Mouse (Mus musculus): ENCODE measurements around the gene Slc22a4. TPM values are rescaled to one million over a fixed set of nuclear protein-coding genes. Genes with fewer than 3 reads are reported as not detected.
A peak's percentile ranks its signal among the peaks of the same experiment; 100 is the strongest.

The Slc22a4 gene
- polyA plus RNA-seq, 2 experiments = 2.7 to 5.2 TPM

DNA sequence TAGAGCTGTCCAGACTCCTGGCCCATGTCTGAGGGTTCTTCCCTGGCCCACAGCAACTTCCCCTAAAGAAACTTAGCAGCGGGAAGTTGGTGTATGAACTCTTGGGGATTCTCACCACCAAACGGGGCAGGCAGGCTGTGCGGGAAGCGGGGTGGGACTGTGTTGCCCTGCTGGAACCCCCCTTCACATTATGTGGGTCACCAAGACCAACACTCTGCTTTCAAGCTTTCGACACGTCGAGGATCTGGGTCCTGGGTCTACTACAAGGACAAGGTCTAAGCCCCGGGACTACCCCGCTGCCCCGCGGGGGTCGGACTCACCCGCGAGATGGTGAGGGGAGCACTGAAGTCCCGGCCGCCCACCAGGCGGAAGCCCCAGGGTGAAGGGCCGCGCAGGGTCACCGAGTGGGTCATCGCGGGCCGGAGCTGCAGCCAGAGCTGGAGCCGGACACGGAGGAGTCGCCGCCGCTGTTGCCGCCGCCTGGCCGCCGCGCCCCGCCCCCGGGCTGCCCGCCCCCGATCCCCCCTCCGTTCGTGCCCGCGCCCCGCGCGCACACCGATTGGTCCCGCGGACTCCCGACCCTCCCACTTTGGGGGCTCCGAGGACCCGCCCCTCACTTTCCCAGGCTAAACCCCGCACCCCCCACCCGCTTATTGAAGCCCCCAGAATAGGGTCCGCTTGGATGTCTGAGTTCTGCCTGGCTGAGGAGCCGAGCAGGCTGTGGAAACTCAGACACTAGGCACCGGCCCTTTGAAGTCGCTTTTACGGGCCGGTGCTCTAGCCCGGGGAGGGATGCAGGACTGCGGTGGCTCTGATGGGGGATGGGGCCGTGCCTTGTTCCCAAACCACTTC is 40.9 kb upstream of the Slc22a4 start, which contains the start of gene Pdlim4:
TSS of gene Pdlim4 (minus strand) at position 495 of the 852 bp plus-strand sequence.
- Histone ChIP-seq H3K9me3 (ENCODE audit: control insufficient read depth, low read length) (no peaks in the 10 kb centered on the region), H3K36me3 (ENCODE audit: control insufficient read depth, insufficient read depth, low read length) (peaks cover 13% of the 10 kb centered on the region; the same call in 1 of the 2 replicates), H3K4me1 (ENCODE audit: control insufficient read depth, insufficient read depth, low read length) (peaks cover 41% of the 10 kb centered on the region), H3K4me2 (replicated peaks; ENCODE audit: low read depth, low read length, severe bottlenecking) (peak within 1 kb of the TSS; percentile 83), H3K27ac (replicated peaks; ENCODE audit: low read depth, low read length) (peak within 1 kb of the TSS; percentile 79), H3K9ac (ENCODE audit: low read depth, low read length, severe bottlenecking) (peak within 1 kb of the TSS; percentile 78), H3K4me3 (replicated peaks; ENCODE audit: low read length) (peak within 1 kb of the TSS; percentile 78), H3K27me3 (ENCODE audit: control insufficient read depth, insufficient read depth, low read length) (no peaks in the 10 kb centered on the region)
- ATAC-seq (ENCODE audit: low FRiP score, low read depth) (peak; percentile 81), DNase-seq (ENCODE audit: low spot score) (peak; percentile 71)
- under 1% methylated on average over 39 of the region's 61 CpGs for WGBS
- no peak for TF ChIP-seq POLR2A (IDR thresholded peaks at IDR 0.05; ENCODE audit: borderline replicate concordance, extremely low read depth, insufficient read depth, insufficient read length)

DNA sequence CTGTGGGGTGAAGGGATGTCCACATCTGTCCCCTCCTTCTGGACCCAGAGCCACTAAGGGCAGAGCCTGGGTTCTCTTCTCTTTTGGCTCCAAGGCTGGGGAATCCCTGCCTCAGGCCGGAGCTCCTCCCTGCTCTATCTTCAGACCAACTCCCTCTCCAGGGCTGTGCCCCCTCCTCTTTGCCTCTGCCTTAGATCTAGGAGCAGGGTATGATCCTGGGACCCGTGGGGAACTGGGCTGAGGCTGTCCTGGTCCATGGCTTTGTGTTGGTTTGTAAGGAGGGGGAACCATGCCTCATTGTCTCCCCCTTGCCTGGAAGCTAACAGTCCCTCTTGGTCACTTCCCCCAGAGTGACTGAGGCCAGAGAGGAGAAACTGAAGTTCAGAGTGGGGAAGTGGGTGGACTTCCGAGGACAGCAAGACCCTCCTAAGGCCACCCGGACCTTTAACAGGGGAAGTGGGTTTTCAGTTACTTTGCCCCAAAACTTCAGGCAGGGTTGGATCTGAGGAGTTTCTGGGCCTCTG is 40.2 kb upstream of the Slc22a4 start:
- H3K4me1 ChIP-seq (ENCODE audit: control insufficient read depth, insufficient read depth, low read length) = peaks cover 48% of the 10 kb centered on the region
- no peak for DNase-seq (ENCODE audit: low spot score)
- ATAC-seq (ENCODE audit: low FRiP score, low read depth) = no peak

DNA sequence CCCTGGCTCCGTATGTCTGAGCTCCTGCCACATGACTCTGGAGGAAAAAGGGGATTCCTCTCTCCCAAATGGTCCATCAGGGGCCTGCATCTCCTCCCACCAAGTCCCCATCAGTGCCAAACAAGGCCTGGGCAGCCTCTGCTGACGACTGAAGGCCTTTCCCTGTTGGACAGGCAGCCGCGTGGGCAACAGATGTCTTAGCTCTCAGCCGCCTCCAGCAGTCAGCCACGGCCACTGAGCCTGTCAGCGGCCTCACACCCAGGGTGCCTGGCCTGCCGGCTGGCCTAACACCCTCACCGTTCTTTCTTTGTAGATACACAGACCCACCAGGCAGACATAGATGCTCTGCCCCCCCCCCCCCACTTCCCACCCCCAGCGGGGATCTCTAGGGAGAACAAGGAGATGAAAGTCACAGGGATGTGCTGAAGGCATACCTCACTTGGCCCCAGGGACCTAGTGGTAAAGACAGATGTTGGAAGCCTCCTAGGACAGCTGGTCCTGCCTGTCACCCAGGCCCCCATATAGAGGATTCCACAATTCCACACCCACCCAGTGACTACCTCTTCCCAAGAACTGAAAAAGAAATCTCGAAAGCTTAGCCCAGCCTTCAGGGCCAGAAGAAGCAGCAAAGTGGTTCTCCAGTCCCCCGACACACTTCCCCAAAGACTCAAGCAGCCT is 39.6 kb upstream of the Slc22a4 start:
- Histone ChIP-seq H3K27me3 (ENCODE audit: control insufficient read depth, insufficient read depth, low read length) (no peaks in the 10 kb centered on the region), H3K4me2 (replicated peaks; ENCODE audit: low read depth, low read length, severe bottlenecking) (peak overlapping the region; percentile 83), H3K4me1 (ENCODE audit: control insufficient read depth, insufficient read depth, low read length) (peaks cover 54% of the 10 kb centered on the region), H3K9ac (ENCODE audit: low read depth, low read length, severe bottlenecking) (peak overlapping the region; percentile 78), H3K36me3 (ENCODE audit: control insufficient read depth, insufficient read depth, low read length) (peaks cover 16% of the 10 kb centered on the region; the same call in 1 of the 2 replicates), H3K4me3 (replicated peaks; ENCODE audit: low read length) (peak overlapping the region; percentile 78), H3K27ac (replicated peaks; ENCODE audit: low read depth, low read length) (peak overlapping the region; percentile 79), H3K9me3 (ENCODE audit: control insufficient read depth, low read length) (no peaks in the 10 kb centered on the region)
- DNase-seq (ENCODE audit: low spot score) = peak; percentile 52
- ATAC-seq (ENCODE audit: low FRiP score, low read depth) = peak; percentile 35
- WGBS = 6% methylated on average over 12 of the region's 12 CpGs
- TF ChIP-seq POLR2A (IDR thresholded peaks at IDR 0.05; ENCODE audit: borderline replicate concordance, extremely low read depth, insufficient read depth, insufficient read length) = no peak

More for the DNA sequence above, 40.2 kb upstream of the Slc22a4 start:
- Histone ChIP-seq H3K27ac (replicated peaks; ENCODE audit: low read depth, low read length) (peak overlapping the region; percentile 79), H3K9me3 (ENCODE audit: control insufficient read depth, low read length) (no peaks in the 10 kb centered on the region), H3K4me2 (replicated peaks; ENCODE audit: low read depth, low read length, severe bottlenecking) (peak overlapping the region; percentile 83), H3K9ac (ENCODE audit: low read depth, low read length, severe bottlenecking) (peak overlapping the region; percentile 78), H3K27me3 (ENCODE audit: control insufficient read depth, insufficient read depth, low read length) (no peaks in the 10 kb centered on the region), H3K36me3 (ENCODE audit: control insufficient read depth, insufficient read depth, low read length) (peaks cover 16% of the 10 kb centered on the region; the same call in 1 of the 2 replicates), H3K4me3 (replicated peaks; ENCODE audit: low read length) (peak overlapping the region; percentile 78)
- WGBS = 7% methylated on average over 4 of the region's 4 CpGs
- TF ChIP-seq POLR2A (IDR thresholded peaks at IDR 0.05; ENCODE audit: borderline replicate concordance, extremely low read depth, insufficient read depth, insufficient read length) = no peak

DNA sequence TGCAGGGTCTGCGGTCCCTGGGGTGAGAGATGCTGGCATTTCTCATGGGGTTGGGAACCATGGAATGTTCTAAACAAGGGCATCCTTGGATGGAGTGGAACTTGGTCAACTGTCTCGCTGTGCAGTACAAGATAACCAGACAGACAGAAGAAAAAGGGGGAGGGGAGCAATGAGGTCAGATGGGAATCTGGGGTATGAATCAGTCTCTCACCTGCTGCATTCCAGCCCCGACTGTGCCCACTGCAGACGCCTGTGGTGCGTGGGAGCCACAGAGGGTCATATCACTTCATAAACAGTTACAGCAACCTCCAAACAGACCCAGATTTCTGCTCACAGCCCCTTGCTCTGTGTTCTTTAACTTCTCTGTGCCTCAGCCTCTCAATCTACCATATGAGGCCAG is 38.5 kb upstream of the Slc22a4 start:
- no peaks in the 10 kb centered on the region for H3K9me3 ChIP-seq (ENCODE audit: control insufficient read depth, low read length)
- H3K4me1 ChIP-seq (ENCODE audit: control insufficient read depth, insufficient read depth, low read length) = peaks cover 63% of the 10 kb centered on the region
- H3K4me3 ChIP-seq (replicated peaks; ENCODE audit: low read length) = no peak overlapping the region
- no peak overlapping the region for H3K27ac ChIP-seq (replicated peaks; ENCODE audit: low read depth, low read length)
- 62% methylated on average over 5 of the region's 5 CpGs for WGBS
- H3K36me3 ChIP-seq (ENCODE audit: control insufficient read depth, insufficient read depth, low read length) = peaks cover 22% of the 10 kb centered on the region
- ATAC-seq (ENCODE audit: low FRiP score, low read depth) (no peak), DNase-seq (ENCODE audit: low spot score) (no peak)
- no peak for TF ChIP-seq POLR2A (IDR thresholded peaks at IDR 0.05; ENCODE audit: borderline replicate concordance, extremely low read depth, insufficient read depth, insufficient read length)
- no peaks in the 10 kb centered on the region for H3K27me3 ChIP-seq (ENCODE audit: control insufficient read depth, insufficient read depth, low read length)
- H3K4me2 ChIP-seq (replicated peaks; ENCODE audit: low read depth, low read length, severe bottlenecking) = peak overlapping the region; percentile 83
- H3K9ac ChIP-seq (ENCODE audit: low read depth, low read length, severe bottlenecking) = 0 out of 2 replicates have a peak overlapping the region, but pooled peaks have one; percentile 78

DNA sequence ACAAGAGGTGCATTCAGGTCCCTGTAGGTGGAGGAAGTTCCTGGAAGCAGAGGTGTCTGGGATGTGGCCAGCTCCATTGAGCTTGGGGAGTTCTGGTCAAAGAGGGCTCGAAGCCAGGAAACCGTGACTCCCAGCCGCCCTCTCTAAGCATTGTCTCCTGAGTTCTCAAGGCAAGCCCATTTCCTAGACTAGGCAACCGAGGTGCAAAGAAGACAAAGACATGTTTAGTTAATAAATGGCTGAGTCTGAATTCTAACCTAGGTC is 38.0 kb upstream of the Slc22a4 start:
- TF ChIP-seq POLR2A (IDR thresholded peaks at IDR 0.05; ENCODE audit: borderline replicate concordance, extremely low read depth, insufficient read depth, insufficient read length) = no peak
- Histone ChIP-seq H3K27ac (replicated peaks; ENCODE audit: low read depth, low read length) (no peak overlapping the region), H3K9me3 (ENCODE audit: control insufficient read depth, low read length) (no peaks in the 10 kb centered on the region), H3K4me1 (ENCODE audit: control insufficient read depth, insufficient read depth, low read length) (peaks cover 68% of the 10 kb centered on the region), H3K27me3 (ENCODE audit: control insufficient read depth, insufficient read depth, low read length) (no peaks in the 10 kb centered on the region), H3K9ac (ENCODE audit: low read depth, low read length, severe bottlenecking) (no peak overlapping the region), H3K4me3 (replicated peaks; ENCODE audit: low read length) (no peak overlapping the region), H3K36me3 (ENCODE audit: control insufficient read depth, insufficient read depth, low read length) (peaks cover 23% of the 10 kb centered on the region), H3K4me2 (replicated peaks; ENCODE audit: low read depth, low read length, severe bottlenecking) (no peak overlapping the region)
- 83% methylated on average over 4 of the region's 4 CpGs for WGBS
- DNase-seq (ENCODE audit: low spot score) = no peak
- no peak for ATAC-seq (ENCODE audit: low FRiP score, low read depth)
